Mouse (Mus musculus): ENCODE measurements at regions not wholly inside any gene's neighbourhood (a gene's known extent, or its start where the extent isn't known, plus 50 kb on each side); places are given as distances from the start of the nearest gene placed in this dataset.

DNA sequence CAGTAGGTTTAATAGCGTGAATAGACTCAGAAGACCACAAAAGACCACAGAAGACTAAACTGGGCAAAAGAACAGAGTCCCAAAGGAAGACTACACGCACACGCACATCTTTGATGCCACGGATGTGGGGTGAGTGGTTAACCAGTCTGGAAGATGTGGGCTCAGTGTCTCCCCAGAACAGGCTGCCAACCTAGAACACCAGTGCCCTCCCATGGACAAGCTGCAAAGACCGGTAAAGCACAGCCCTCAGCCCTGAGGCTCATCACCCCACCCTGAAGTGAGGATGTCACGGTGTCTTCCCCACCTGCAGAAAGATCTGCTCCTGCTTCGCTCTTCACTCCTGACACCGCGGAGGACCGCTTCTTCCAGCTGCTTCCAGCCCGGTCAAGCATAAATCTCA lies 295.9 kb downstream of the Agtpbp1 start:
- peak; percentile 38; the same call in 1 of the 2 replicates for TF ChIP-seq CTCF (IDR thresholded peaks at IDR 0.05; ENCODE audit: borderline replicate concordance, insufficient read depth, low read length)
- no peak for TF ChIP-seq POLR2A (IDR thresholded peaks at IDR 0.05; ENCODE audit: low read depth, low read length)
